Mouse (Mus musculus) c-Kit-positive CD71-negative TER-119-negative erythroid progenitor cells, embryonic 14.5 days (primary cell): ENCODE data around the gene Foxp1.

Source experiments
- DNase-seq: peaks from one replicate; pipeline ENCODE4 v3.0.0-alpha.2; 2013; ENCODE audit warnings: low read depth

Foxp1 gene

GRCm38 (mm10) chr6:99045845-99046788 lies 476.4 kb downstream of the Foxp1 start:
- DNase-seq, result no peak

- DNase-seq, result no peak
Measured at GRCm38 (mm10) chr6:99043932-99044664, 478.4 kb downstream of the Foxp1 start.

- DNase-seq, result no peak
Measured at GRCm38 (mm10) chr6:99043226-99043625, 479.3 kb downstream of the Foxp1 start.

GRCm38 (mm10) chr6:99042175-99042954 lies 480.2 kb downstream of the Foxp1 start:
- no peak for DNase-seq

- no peak for DNase-seq
Measured at GRCm38 (mm10) chr6:99038977-99039376, 483.5 kb downstream of the Foxp1 start.

GRCm38 (mm10) chr6:99035459-99036375 lies 486.8 kb downstream of the Foxp1 start:
- DNase-seq, result no peak

GRCm38 (mm10) chr6:99033062-99033461 lies 489.5 kb downstream of the Foxp1 start:
- no peak for DNase-seq

- DNase-seq, result no peak
Measured at GRCm38 (mm10) chr6:99031321-99031903, 491.1 kb downstream of the Foxp1 start.

GRCm38 (mm10) chr6:99030251-99030650 lies 492.3 kb downstream of the Foxp1 start:
- no peak for DNase-seq

- no peak for DNase-seq
Measured at GRCm38 (mm10) chr6:99029438-99029837, 493.1 kb downstream of the Foxp1 start.

- DNase-seq, result no peak
Measured at GRCm38 (mm10) chr6:99028989-99029305, 493.6 kb downstream of the Foxp1 start.

- DNase-seq, result no peak
Measured at GRCm38 (mm10) chr6:99028161-99028988, 494.1 kb downstream of the Foxp1 start.

GRCm38 (mm10) chr6:99027542-99028160 lies 494.9 kb downstream of the Foxp1 start:
- DNase-seq, result no peak

GRCm38 (mm10) chr6:99026635-99027541 lies 495.6 kb downstream of the Foxp1 start:
- DNase-seq, result no peak

- no peak for DNase-seq
Measured at GRCm38 (mm10) chr6:99026040-99026439, 496.5 kb downstream of the Foxp1 start.

- no peak for DNase-seq
Measured at GRCm38 (mm10) chr6:99024588-99024987, 497.9 kb downstream of the Foxp1 start.

GRCm38 (mm10) chr6:99020570-99021444 lies 501.7 kb downstream of the Foxp1 start:
- no peak for DNase-seq
